Mouse (Mus musculus): Measurements from ENCODE around the gene Rnft2. TPM values are rescaled to one million over a fixed set of nuclear protein-coding genes. Genes with fewer than 3 reads are reported as not detected.

Rnft2 gene
- not detected for polyA plus RNA-seq (2014; fragmentation: Illumina TruSeq; extraction: RNeasy Lipid Tissue Mini Kit (QIAGEN cat#74804); ENCODE audit: low replicate concordance)

DNA sequence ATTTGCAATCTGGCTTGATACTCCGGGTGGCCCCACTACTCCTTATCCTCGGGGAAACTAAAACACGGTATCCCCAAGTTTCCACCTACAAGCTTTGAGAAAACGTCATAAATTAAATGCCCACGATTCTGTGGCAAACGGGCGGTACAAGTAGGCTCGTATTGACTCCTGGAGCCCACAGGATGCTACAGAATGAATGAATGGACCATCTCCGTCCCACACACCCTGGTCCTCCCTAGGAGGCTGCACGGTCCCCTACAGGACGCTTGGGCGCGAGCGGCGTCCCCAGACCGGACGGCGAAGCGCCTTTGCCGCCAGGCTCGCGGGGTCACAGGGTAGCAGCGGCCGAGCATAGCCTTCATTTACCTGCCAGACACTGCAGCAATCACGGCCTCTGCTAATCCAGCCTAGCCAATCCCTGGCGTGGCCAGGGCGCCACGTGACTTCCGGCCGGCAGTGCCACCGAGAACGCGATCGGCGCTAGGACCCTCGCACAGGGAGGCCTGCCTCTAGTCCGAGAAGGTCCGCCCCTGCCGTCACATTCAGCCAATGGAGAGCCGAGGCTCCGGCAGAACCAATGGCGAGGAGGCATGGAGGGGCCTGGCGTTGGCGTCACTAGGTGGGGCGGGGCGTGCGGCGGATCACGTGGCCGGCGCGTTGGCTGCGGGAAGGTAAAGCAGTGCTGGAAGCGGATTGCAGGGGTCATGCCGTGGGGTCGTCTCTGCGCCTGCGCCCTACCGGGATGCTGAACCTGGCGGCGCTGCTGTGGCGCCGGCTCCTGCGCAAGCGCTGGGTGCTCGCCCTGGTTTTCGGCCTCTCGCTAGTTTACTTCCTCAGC lies at the start of gene Rnft2, which contains the start of gene 2410131K14Rik:
Rnft2 (minus strand) TSS at position 511 of the 838 bp plus-strand sequence.
2410131K14Rik (plus strand) TSS at position 622 of the 838 bp plus-strand sequence.

DNA sequence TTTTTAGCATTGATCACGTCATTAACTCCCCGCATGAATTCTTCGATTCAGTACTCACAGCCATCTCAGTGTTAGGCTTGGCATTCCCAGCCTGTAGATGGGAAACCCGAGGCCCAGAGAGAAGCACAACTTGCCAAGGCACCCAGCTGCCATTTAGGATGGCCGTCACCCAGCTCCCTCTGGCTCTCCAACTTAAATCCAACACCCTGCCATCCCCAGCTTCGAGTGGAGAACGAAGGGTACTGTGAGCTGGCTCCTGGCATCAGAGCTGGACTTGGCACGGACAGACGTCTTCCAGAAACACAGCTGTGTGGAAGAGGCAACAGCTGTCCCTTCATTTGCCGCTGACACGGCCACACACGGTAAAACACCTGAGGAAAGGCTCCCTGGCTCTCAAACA lies 80.3 kb downstream of the Rnft2 start, which contains the start of gene Hrk:
Hrk (plus strand) TSS at position 68 of the 400 bp plus-strand sequence.

GRCm38 (mm10) chr5:118154839-118155564 lies 89.9 kb downstream of the Rnft2 start, which contains the start of gene Fbxw8:
Fbxw8 (minus strand) TSS chr5:118155464.

Other genes starting within 250 kb of the Rnft2 start
- gene Tesc, start 217.4 kb downstream of the Rnft2 start, polyA plus RNA-seq (2014; fragmentation: Illumina TruSeq; extraction: RNeasy Lipid Tissue Mini Kit (QIAGEN cat#74804); ENCODE audit: low replicate concordance), result not detected
- 0.30 TPM for gene Fbxw8, start 89.7 kb downstream of the Rnft2 start, polyA plus RNA-seq (2014; fragmentation: Illumina TruSeq; extraction: RNeasy Lipid Tissue Mini Kit (QIAGEN cat#74804); ENCODE audit: low replicate concordance)
- not detected for gene Hrk, start 80.5 kb downstream of the Rnft2 start, polyA plus RNA-seq (2014; fragmentation: Illumina TruSeq; extraction: RNeasy Lipid Tissue Mini Kit (QIAGEN cat#74804); ENCODE audit: low replicate concordance)
- gene 2410131K14Rik, start 111 bp upstream of the Rnft2 start, polyA plus RNA-seq (2014; fragmentation: Illumina TruSeq; extraction: RNeasy Lipid Tissue Mini Kit (QIAGEN cat#74804); ENCODE audit: low replicate concordance), result 0.97 TPM